Mouse (Mus musculus) liver, adult 2 months (tissue): Measurements from ENCODE around the gene Ntpcr.

ENCODE experiments used
- CTCF ChIP-seq: fragments of 200-500 bp; IDR thresholded peaks from 2 replicates; pipeline ENCODE4 v1.5.1; 2011; ENCODE audit warnings: low read depth, low read length, control low read depth
- POLR2A ChIP-seq: fragments of 200-500 bp; IDR thresholded peaks from 2 replicates; pipeline ENCODE4 v1.6.1; 2011; ENCODE audit warnings: low read length, control low read depth; ENCODE audit not compliant: insufficient read depth; ENCODE audit errors: extremely low read depth

- TF ChIP-seq CTCF (no peak), POLR2A (no peak)
These were observed 2.0 kb upstream of the Ntpcr start for GRCm38 (mm10) chr8:125727797-125728196.
